Mouse (Mus musculus): ENCODE measurements at regions not wholly inside any gene's neighbourhood (a gene's known extent, or its start where the extent isn't known, plus 50 kb on each side); places are given as distances from the start of the nearest gene placed in this dataset.

DNA sequence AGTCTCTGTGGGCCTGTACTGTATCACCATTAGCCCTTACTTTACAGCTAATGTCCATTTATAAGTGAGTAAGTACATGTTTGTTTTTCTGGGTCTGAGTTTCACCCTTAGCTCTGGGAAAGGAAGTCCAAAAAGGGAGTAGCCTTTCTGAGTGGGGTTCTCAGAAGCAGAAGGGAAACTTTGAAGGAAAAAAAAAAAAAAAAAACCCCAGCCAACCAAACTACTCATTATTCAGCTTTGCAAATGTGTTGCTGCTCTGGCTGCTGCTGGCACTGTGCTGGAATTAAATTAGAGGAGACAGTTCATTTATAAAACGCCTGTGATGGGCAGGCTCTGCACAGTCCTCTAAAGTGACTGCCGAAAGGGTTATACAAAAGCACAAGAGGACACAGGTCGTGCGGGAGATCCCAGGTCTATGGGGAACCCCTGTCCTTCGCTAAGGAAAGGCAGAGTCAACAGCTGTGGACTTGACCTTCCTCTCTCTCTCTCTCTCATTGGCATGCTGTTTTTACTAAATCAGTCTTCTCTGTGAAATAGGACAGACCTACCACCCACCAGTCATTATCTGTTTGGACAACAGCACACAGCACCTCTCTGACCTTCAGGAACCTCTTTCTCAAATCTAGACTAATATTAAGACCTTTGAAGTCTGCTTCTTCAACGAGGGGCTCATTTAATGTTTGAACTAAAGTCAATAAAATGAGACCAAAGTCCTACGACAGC, 165.4 kb downstream of the Cd47 start:
- peak; percentile 57 for DNase-seq (ENCODE audit: low spot score)

DNA sequence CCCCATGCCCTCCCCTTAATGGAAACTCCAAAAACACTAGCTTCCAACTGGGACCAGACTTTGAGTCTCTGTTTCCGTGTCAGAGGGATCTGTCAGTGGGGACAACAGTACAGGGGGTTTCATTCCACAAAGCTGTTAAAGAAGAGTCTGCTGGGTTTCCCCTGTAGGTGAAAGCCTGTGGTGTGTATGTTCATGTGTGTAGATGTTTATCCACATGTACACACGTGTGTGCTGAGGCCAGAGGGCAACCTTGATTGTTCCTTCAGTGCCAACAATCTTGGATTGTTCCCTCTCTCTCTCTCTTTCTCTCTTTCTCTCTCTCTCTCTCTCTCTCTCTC, 165.9 kb downstream of the Cd47 start:
- no peak for DNase-seq (ENCODE audit: low spot score)

DNA sequence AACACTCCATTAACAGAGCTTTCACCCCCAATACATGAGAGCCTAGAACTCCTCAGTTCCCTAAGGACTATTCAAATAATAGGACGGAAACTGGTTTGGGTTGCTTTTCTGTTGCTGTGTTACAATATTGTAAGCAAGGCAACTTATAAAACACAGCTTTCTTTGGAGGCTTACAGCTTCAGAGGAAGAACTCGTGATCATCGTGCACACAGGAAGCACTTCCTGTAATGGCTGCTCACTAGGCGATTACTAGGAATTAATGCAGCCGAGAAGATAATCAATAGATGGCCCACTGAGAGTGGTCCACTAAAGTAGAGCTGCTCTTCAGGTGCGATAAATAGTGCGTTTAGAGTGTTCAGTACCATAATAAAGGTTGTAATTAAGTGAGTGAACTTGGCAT, 166.8 kb downstream of the Cd47 start:
- DNase-seq (ENCODE audit: low spot score), result no peak

DNA sequence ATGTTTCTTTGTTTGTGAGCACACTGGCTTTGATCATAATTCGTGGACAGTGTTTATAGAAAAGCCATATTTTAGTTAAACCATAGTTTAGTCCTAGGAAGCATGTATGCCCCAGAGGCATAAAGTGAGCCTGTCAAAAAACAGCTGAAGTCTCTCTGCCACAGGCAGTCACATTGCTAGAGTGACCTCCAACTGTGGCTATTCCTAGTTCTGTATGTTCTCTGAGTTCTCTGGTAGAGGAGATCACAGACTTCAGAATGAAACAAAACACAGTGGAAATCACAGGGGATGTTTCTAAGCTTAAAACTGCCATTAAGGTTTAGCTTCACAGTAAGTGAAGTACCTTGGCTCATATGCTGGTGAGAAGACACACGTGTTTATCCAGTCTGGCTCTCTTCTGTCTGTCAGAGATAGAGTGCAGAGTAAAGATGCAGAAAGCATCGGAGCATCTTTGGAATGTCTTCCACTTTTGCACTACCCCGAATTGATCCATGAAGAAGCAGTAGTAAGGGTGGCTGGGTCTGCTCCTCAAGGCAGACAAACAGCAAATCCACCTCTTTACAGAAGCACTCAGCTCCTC, 168.0 kb downstream of the Cd47 start:
- no peak for DNase-seq (ENCODE audit: low spot score)

DNA sequence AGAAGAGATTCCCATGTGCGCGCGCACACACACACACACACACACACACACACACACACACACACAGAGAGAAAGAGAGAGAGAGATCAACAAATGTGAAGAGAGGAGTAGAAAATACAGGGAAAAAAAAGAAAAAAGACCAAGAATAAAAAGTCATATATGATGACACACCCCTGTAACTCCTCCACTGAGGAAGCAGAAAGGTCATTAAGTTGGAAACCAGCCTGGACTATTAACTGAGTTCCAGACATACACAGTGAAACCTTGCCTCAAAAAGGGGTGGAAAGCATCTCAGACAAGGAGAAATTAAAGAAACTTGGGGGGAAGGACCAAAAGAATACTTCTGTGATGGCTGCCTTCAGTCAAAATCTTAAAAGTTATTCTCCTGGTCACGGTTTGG, 168.7 kb downstream of the Cd47 start:
- no peak for DNase-seq (ENCODE audit: low spot score)

DNA sequence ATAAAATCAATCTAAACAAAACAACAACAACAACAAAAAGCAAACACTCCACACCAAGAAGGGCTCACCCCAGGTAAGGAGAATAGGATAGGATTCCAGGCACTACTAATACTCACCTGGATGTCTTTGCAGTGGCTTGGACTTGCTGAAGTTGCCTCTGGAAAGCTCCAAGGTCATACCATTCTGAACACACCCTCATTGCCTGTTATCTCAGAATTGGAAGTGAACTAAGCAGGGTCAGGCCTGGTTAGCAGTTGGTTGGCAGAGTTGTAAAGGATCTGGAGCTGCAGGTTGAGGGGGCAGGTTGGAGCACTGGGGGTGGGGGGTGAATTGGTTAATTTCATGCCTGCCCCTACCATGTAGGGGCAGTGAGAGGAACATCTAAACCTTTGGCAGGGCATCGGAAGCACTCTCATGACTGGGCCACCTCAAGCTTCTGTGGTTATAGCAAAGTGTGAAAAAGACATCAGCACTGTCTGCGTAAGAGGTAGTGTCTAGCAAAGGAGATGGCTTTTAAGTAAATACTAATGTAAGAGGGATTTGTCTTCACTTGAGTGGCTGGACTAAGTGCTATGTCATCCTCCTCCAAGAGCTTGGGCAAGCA, 169.5 kb downstream of the Cd47 start:
- DNase-seq (ENCODE audit: low spot score), result no peak

DNA sequence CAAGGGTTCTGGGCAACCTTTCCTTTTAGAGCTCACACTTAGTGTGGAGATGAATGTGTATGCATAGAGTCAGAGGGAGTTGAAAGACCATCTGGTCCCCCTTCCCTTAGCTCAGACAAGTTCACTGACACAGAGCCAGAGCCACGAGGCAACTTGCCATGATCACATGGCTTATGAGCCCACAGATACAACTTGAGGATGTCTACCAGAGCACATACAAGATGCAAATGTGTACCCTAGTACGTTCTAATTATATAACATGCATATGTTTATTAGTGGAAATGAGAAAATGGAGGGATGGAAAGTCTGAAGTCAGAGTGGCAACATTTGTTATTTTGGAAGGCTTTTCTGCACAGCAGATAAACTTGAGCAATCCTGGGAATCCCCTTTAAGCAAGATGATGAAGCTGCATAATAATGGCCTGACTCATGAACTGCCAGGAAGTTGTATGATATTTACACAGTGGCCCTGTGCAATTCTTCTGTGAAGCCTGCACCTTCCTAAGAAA, 170.0 kb downstream of the Cd47 start:
- no peak for DNase-seq (ENCODE audit: low spot score)

DNA sequence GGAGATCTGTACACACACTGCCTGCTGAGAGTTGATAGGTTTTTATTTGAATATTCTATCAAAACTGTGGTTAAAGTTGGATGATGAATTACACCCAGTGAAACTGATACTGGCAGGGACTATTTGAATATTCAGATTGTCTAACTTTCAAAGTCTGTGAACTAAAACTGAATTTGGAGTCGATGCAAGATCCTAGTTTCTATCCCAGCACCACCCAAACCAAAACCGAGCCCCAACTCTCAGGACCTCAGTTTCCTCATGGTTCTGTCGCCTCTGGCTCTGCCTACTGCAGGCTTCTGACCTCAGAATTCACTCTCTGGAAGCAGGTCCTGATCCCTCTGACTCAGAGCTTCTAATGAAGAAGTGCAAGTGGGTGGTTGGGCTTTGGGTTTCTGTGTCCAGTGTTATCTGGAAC, 170.8 kb downstream of the Cd47 start:
- no peak for DNase-seq (ENCODE audit: low spot score)

DNA sequence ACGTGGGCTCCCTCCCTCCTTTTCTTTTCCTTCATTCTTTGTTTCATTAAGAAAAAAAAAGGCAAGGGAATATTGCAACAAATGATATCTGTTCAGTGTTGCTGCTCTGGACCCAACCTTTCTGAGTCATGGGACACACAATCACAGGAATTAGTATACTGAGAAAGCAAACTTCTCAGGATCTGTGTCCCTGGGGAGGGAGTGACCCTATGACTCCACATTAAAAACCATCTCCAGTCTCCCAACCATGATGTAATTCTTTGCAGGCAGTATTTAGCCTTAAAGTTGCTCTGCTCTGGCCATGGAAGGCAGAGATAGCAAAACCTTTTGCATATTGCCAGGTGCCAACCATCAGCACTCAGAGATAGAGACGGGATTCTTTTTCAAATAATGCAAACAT, 176.9 kb downstream of the Cd47 start:
- no peak for DNase-seq (ENCODE audit: low spot score)

DNA sequence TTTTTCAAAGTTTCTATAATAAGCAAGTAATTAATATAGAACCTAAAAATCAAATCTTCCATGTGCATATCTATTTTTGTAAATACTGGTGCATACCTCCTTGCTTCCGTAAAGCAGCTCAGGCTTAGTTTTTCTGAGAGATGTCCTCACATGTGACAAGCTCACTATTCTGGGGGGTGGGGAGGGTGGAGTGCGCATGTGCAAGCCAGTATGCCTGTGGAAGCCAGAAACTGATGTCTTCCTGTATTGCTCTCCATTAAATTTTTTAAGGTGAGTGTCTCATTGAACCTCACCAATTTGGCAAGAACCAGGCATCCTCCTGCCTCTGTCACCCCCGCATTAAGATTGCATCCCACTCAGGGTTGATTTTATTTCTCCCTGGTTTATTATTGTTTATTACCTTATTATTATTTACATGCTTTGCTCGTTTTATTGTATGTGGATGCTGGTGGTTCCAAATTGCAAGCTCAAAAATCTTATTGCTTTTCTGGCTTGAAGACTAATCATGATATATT, 179.2 kb downstream of the Cd47 start:
- DNase-seq (ENCODE audit: low spot score), result no peak

DNA sequence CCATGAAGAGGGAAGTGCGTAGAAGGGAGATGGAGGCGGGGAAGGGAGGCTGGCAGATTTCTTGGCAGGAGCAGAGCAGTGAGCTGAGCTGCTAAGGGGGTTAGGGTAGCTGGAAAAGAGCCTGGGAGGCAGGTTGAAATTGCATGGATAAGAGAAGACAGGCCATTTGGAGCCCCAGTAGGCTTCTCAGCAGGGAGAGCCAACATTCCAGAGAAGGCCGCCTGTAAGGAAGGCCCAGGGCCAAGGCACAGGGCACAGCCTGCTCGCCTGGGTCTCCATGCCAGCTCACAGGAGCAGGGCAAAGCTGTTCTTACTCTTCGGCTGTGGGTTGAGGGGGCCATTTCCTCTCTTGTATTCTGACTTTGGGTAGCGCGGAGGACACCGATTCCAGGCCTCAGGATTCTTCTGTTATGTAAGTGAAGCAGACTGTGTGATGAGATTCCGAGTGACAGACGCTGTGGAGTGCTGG, 179.9 kb downstream of the Cd47 start:
- DNase-seq (ENCODE audit: low spot score), result no peak

DNA sequence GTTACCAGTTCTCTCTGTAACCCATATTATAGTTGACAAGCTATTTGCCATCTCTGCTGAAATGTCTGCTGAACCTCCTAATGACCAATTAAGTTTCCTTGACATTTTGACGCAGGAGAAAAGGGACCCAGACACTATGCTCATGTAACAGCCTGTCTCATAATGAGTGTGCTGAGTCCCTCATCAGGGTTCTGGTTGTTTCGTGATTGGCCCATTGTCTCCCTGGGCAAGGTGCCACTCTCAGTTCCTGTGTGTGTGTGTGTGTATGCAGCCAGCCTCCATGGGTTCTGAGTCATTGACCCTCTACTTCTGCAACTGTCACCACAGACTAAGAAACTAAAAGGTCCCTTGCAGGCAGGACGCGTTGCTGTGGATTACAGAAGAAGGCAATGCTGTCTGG, 181.8 kb downstream of the Cd47 start:
- no peak for DNase-seq (ENCODE audit: low spot score)

DNA sequence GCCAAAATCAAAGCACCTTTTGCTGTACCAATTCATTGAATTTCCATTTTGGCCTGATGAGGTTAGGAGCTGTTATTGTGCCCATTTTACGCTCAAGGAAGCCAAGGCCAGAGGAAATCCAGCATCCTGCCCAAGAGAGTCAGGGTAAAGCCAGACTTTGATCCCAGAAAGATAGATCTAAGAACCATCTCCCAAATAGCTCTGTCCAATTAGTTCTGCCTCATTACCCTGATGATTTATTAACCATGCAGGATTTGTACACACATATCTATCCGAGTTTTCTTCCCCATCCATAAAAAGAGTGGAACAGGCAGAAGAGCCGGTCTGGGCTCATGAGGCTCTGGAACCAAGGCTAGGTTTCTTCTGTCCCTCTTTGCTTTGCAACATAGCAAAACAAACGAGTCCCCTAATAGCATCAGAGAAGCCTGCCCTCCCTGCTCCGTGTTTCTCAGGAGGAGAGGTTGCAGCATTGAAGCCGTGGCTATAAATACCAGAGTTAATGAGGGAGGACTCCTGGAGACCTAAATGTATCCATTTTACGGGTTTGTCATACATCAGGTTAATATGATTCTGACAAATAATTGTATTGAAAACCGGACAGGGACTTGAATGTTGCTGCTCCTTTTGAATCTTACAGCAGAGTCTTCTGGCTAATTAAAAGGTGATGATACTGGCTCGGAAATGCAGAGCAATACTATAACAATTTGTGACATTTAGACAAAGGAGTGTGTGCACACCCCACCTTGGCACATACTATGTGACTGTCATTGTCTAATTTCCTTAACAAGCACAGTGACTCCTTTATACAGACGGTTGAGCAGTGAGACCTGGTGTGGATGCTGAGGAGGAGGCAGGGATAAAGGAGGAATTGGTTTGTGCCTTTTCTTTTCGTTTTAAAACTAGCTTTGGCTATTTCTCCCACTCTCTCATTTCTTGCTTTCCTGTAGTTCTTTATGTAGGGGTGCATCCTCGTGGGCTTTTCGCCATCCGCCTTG, 185.0 kb downstream of the Cd47 start:
- DNase-seq (ENCODE audit: low spot score), result no peak

DNA sequence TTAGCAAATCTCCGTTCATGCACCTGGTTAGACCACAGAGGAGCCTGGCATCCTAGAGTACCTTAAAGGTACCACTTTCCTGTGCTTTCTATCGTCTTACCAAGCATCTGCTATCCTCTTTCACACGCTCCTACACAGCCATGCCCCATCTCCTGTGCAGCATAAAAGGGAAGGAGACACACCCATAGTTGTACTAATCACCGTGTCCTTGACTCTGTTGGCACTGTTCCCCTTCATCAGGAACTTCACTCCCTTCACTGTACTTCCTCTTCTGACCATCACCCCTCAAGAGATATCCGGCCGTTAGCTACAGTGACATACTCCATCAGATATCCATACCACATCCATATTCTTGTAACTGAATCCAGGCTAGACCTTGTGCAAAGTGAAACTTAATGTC, 186.6 kb downstream of the Cd47 start:
- no peak for DNase-seq (ENCODE audit: low spot score)

DNA sequence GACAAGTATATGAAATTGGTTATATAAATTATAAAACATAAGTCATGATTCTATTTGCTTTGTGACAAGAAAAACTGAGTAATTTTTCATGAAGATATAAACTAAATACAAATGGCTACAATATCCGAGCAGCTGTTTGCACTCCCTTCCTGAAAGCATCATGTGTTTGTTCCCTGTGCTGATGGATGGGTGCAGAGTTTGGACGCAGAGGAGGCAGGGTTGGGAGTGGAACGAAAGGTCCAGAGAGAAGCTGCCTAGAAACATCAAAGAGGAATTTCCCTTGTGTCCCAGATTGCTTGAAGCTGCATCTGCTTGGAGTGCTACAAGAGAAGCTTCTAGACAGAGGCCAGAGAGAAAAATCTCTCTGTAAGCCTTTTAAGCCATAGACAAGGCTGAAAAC, 195.5 kb downstream of the Cd47 start:
- DNase-seq (ENCODE audit: low spot score), result no peak

DNA sequence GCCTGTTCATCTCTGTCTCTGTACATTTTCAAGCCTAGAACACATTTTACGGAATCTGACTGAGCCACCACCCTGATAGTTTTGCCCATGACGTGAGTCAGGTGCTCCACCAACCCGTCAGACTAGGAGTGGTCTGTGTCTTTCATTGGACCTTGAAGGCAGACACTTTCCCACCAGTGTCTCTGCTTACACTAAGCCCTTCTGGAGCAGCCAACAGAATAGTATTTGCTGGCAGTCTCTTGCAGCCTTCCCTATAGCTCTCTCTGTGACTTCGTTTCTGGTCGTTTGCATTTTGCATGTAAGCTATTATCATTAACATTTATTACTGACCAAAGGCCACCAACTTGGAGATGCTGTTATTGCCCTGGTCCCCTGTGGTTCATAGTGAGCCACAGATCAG, 196.3 kb downstream of the Cd47 start:
- no peak for DNase-seq (ENCODE audit: low spot score)

DNA sequence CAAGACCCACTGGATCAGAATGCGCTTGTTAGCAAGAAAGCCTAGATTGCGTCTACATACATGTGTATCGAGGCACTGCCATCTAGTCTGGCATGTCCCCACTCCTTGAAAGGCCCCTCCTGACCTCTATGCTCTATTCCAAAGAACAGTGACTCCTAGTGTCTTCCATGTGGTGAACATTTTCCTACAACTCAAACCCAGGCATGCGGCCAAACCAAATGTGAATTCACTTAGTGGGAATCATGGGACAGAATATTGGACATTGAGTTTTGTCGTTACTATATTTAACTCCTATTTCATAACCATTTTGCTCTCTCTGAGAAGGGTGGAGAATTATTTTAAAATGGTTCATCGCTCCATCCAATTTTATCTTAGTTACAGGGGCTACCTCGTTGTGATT, 196.7 kb downstream of the Cd47 start:
- DNase-seq (ENCODE audit: low spot score), result no peak

DNA sequence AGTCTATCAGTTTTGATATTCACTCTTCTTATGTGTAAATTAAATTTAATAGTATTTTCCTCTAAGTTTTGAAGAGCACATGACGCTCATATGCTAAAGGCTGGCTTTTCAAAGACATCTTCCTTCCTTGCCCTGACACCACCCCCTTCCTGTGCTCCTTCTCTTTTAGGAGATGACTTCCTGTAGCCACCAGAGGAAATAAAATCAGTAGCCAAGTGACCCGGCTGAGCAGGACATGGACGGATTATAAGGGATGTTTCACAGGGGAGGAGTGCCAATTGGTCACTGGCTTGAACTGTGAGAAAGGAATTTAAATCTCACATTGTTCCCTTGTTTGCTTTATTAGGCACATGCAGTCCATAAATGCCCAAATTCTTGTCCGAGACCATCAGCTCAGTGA, 200.5 kb downstream of the Cd47 start:
- no peak for DNase-seq (ENCODE audit: low spot score)

DNA sequence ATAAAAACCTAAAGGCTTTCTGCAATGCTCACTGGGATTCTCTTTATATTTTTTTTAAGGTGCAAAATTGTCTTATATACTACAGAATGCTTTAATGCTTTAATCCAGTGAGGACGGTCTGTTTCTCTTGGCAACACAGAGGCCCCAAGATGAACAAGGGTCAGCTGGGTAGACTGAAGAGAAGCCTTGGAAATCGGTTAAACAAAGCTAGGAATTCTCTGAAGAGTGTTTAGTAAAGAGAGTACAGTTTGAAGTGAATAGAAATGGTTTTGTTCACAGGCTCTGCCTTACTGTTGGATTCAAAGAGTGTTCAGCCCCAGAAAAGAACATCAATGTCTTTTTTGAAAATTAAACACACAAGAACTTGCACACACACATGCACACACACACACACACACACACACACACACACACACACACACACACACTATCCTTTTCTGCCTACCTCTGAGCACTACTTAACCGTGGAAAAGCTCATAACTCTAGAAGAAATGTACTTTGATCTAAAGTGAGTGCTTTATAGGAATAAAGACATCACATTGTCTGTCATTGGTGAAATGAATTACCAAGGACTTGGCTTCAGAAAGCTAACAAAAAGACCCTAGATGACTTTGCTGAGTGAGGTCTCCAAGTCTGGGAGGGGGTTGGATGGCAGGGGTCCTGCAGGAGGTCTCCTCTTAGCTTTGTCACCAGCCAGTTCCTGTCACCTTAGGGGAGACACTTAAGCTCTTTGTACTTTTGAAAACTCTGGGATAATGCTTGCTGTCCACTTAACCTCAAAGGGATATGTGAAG, 201.5 kb downstream of the Cd47 start:
- DNase-seq (ENCODE audit: low spot score), result no peak

DNA sequence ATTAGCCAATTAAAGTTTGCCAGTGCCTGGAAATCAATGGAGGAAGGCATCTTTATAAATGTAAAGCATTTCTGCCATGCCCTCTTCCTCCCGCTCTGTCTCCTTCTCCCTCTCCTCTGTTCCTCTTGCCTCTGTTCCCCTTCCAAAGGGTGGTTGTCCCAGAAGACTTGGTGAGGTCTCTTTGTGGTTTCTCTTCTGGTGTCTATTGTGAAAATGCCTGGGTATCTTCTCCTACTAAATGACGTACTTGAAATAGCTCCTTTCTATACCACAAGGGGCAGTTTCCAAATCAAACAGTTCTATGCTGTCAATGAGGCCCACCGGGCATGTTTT, 202.1 kb downstream of the Cd47 start:
- DNase-seq (ENCODE audit: low spot score), result no peak

DNA sequence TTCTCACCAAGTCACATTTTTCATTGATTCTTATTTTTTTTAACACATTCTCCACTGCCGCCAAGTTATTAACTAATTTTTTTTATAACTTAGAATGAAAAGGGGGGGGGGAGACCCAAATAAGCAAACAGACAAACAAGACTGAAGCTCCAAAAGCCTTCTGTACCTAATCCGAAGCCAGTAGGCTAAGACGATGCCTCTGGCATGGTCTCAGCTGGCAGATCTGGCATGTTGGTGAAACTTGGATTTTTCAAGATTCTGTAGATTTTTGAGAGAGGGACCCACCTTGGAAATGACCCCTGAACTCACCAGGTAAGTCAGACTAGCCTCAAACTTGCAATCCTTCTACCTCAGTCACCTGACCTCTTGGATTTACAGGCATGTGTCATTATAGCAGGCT, 208.7 kb downstream of the Cd47 start:
- DNase-seq (ENCODE audit: low spot score), result no peak

DNA sequence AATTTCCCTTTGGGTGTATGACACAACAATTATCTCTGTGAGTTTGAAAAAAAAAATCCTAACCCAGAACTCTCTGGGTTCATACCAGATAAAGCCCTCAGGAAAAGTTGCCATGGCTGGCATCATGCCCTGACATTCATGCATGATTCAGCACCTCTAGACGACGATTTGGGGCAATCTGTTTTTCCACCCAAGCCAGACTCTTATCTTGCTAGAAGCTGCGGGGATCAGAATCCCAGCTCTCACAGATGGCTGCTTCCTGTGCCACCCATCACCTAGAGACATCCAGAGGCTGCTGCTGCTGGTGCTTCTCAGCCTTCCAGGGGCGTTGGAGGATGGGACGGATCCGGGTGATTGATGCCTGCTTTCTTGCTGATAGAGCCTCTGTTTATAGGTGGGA, 209.2 kb downstream of the Cd47 start:
- no peak for DNase-seq (ENCODE audit: low spot score)
